Mouse (Mus musculus) macrophage (primary cell): ENCODE data around the gene 2610318N02Rik. TPM values are rescaled to one million over a fixed set of nuclear protein-coding genes. Genes with fewer than 3 reads are reported as not detected.
"Not testable (repeated sequence)": the region's sequence is repeated elsewhere in the genome, so short reads cannot be mapped to it uniquely, and the experiment has no call there.

Experiments used
- H3K27ac ChIP-seq: fragments of 350-480 bp; formaldehyde crosslinking; 2 replicates; pipeline ENCODE4 v1.9.0; 2021
- H3K36me3 ChIP-seq: fragments of 350-480 bp; formaldehyde crosslinking; 2 replicates; pipeline ENCODE4 v1.9.0; 2021; ENCODE audit errors: inconsistent target
- H3K4me3 ChIP-seq: fragments of 350-480 bp; formaldehyde crosslinking; 2 replicates; pipeline ENCODE4 v1.9.0; 2021; ENCODE audit errors: inconsistent target
- H3K79me2 ChIP-seq: fragments of 350-480 bp; formaldehyde crosslinking; 2 replicates; pipeline ENCODE4 v1.9.0; 2021; ENCODE audit errors: inconsistent target
- WGBS: methylation state at CpG from one replicate; pipeline ENCODE4 v1.1.7; 2026; ENCODE audit warnings: inconsistent platforms; ENCODE audit not compliant: missing documents; 5-methylcytosine and 5-hydroxymethylcytosine counted together
- polyA plus RNA-seq: library from polyadenylated mRNA; stranded (reverse); fragments of 250-400 nt; gene quantifications from 3 replicates; pipeline ENCODE4 v1.2.4, GENCODE M21; 2018; ENCODE audit warnings: inconsistent platforms
- total RNA-seq, 78 experiments: library from RNA; depleted of rRNA; stranded (reverse); fragments of 250-400 nt; gene quantifications; 1 replicate in 9 of 78; 2 replicates in 24 of 78; 3 replicates in 43 of 78; 4 replicates in 2 of 78; pipeline ENCODE4 v1.2.4; 2018; ENCODE audit warnings: inconsistent platforms in 56 of 78

2610318N02Rik gene
- total RNA-seq (2018; cell fraction: chromatin; rRNA removed) = 1 to 10 TPM in 20 of 26 experiments, not detected in 6; 1.4 to 8.9 (median 2.4) TPM
- 1 to 10 TPM in 11 of 26 experiments, under 1 TPM in 15; 0.22 to 1.9 (median 0.87) TPM for total RNA-seq (2018; cell fraction: cytosol; rRNA removed)
- 10 to 100 TPM in 1 of 26 experiments, 1 to 10 TPM in 15, under 1 TPM in 2, not detected in 8; 0.63 to 24.9 (median 1.8) TPM for total RNA-seq (2018; cell fraction: nucleus; rRNA removed)
- polyA plus RNA-seq = 1.1 to 4.8 TPM (median 2.5 TPM) in 3 replicates

- peak within 1 kb of the TSS; percentile 17; the same call in 1 of the 2 replicates for H3K27ac ChIP-seq
- H3K36me3 ChIP-seq = no peaks in the 10 kb centered on the region
- H3K4me3 ChIP-seq = peak within 1 kb of the TSS; percentile 55
- WGBS = 2% methylated on average over 25 of the region's 25 CpGs
- no peaks in the 10 kb centered on the region for H3K79me2 ChIP-seq
These were observed at the start of gene 2610318N02Rik for GRCm38 (mm10) chr16:17124871-17125520. TSS of gene 2610318N02Rik (minus strand) at chr16:17125167.

DNA sequence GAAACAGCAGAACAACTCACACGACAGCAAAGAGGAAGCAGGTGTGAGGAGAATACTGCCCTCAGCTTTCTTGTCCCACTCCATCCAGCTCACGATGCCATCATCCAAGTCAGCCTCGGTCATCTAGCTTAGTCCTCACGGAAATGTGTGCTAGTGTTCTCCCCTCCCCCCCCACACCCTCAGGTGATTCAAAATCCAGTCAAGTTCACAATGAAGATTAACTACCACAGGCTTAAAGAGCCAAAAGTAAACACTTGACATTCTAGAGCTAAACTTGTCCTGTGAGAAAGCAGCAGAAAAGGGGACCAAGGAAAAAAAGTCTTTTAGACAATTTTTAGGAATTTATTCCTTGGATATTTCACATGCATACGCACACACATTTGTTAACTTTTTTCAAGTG is 43.1 kb upstream of the 2610318N02Rik start:
- peaks cover 100% of the 10 kb centered on the region for H3K79me2 ChIP-seq
- no peak overlapping the region for H3K4me3 ChIP-seq
- no peak overlapping the region for H3K27ac ChIP-seq
- H3K36me3 ChIP-seq = peaks cover 51% of the 10 kb centered on the region
- 95% methylated on average over 5 of the region's 5 CpGs for WGBS

DNA sequence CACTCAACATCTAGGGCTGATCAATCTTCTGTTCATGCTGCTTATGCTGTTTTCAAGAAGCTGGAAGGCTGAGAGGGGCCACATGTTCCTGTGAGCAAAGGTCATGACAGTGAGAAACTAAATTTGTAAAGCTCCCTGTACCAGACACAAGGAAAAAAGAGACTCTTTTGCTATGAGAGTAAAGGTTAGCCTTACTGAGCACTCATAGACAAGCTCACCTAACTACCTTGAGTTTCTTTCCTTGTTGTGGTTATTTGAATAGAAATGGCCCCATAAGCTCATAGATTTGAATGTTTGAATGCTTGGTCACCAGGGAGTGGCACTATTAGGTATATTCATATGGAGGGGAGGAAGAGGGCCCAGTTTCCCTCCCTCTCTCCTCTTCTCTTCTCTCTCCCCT is 42.2 kb upstream of the 2610318N02Rik start:
- Histone ChIP-seq H3K79me2 (peaks cover 100% of the 10 kb centered on the region), H3K27ac (no peak overlapping the region), H3K36me3 (peaks cover 45% of the 10 kb centered on the region), H3K4me3 (no peak overlapping the region)

DNA sequence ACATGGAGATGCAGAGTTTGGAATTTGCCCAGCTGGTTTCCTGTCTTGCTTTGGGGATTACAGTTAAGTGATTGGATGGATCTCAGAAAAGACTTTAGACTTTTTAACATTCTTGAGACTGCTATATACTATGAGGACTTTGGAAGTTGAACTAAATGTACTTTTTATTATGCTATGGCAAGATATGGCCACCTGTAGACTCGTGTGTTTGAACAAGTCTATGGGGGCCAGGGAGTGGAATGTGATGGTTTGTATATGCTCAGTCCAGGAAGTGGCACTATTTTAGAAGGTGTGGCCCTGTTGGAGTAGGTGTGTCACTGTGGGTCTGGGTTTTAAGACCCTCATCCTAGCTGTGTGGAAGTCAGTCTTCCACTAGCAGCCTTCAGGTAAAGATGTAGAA is 40.5 kb upstream of the 2610318N02Rik start:
- peaks cover 38% of the 10 kb centered on the region for H3K36me3 ChIP-seq
- not testable (repeated sequence) for H3K27ac ChIP-seq, H3K4me3 ChIP-seq
- H3K79me2 ChIP-seq = peaks cover 100% of the 10 kb centered on the region
- WGBS = 100% methylated on average over 1 of the region's 1 CpGs

DNA sequence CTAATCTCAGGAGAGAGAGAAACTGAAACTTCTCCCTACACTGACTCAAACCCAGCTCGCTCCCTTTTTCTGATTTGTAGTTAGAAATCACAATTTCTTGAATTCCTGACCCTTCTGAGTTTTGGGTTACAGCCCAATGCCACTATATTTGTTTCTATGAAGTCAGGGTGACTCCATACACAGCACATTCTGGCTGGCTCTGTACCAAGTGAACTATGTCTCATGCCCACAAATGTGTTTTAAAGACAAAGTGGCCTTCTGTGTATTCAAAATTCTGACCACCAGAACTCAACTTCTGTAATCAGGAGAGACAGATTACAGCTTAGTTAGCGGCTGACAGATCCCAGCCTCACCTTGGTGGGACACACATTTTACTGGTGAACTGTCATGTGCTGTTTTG is 29.4 kb upstream of the 2610318N02Rik start:
- H3K79me2 ChIP-seq = peaks cover 32% of the 10 kb centered on the region
- no peak overlapping the region for H3K27ac ChIP-seq
- H3K36me3 ChIP-seq = peaks cover 59% of the 10 kb centered on the region
- no peak overlapping the region for H3K4me3 ChIP-seq
- WGBS = 96% methylated on average over 2 of the region's 2 CpGs

DNA sequence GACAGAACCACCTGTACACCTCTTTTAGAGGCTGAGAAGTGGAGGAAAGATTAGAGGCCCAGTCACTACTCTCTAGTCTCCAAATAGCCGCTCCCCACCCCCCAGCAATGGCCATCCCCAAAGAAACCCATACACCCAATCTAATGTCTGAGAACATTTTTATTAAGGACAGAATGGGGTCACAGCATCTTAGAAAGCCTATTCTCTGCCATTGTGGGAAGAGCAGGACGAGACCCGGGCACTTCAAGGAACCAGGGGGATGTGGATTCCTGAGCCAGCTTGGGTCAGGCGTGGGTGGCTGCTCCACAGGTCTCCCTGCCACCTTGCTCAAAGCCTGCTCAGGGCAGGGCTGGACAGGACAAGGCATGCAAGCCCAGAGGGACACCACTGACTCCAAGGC is 26.9 kb upstream of the 2610318N02Rik start:
- H3K79me2 ChIP-seq = peaks cover 8% of the 10 kb centered on the region; the same call in 1 of the 2 replicates
- peaks cover 35% of the 10 kb centered on the region for H3K36me3 ChIP-seq
- no peak overlapping the region for H3K4me3 ChIP-seq
- 98% methylated on average over 4 of the region's 4 CpGs for WGBS
- no peak overlapping the region for H3K27ac ChIP-seq

- Histone ChIP-seq H3K27ac (no peak overlapping the region), H3K79me2 (no peaks in the 10 kb centered on the region; the same call in 1 of the 2 replicates), H3K4me3 (no peak overlapping the region), H3K36me3 (peaks cover 28% of the 10 kb centered on the region)
- WGBS = 82% methylated on average over 7 of the region's 7 CpGs
These were observed 25.7 kb upstream of the 2610318N02Rik start for GRCm38 (mm10) chr16:17150520-17151258.

DNA sequence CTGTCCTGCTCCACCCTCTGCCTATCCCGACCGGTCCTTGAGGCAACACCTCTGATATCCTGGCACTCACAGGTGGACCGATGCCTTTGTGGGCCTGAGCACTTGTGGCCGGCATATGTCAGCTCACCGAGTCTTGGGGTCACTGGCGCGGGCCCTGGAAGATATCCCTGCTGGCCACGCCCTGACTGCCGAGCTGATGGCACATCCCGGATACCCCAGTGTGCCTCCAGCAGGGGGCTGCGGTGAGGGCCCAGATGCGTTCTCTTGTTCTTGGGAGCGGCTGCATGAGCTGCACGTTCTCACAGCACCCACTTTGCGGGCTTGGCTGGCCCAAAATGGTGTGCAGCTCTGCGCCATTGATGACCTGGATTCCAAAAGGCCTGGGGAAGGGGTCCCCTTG is 23.1 kb upstream of the 2610318N02Rik start:
- Histone ChIP-seq H3K27ac (no peak overlapping the region), H3K4me3 (no peak overlapping the region), H3K79me2 (no peaks in the 10 kb centered on the region), H3K36me3 (peaks cover 7% of the 10 kb centered on the region; the same call in 1 of the 2 replicates)
- WGBS = 67% methylated on average over 15 of the region's 16 CpGs

DNA sequence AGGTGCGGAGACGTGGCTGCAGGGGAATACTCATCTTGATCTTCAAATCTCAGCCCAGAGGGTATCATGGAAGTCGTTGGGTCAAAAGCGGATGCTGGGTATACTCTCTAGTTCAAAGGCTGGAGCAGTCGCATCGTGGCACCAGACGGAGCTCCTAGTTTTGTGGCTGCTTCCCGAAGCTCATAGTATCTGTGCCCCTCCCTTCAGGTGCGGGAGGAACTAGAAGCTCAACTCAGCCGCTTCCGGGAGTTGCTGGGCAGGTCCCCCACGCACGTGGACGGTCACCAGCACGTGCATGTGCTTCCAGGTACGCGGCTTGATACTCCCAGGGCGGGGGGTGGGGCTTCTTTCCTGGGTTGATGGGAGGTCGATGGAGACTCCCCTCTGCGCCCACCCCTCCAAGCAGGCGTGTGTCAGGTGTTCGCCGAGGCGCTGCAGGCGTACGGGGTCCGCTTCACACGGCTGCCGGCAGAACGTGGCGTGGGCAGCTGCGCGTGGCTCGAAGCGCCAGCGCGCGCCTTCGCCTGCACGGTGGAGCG is 22.5 kb upstream of the 2610318N02Rik start:
- whole genome bisulfite sequencing = 7% methylated on average over 41 of the region's 41 CpGs
- Histone ChIP-seq H3K27ac (no peak overlapping the region), H3K4me3 (peak overlapping the region; percentile 44), H3K36me3 (0 out of 2 replicates have a peak, but pooled peaks cover under 1% of the 10 kb centered on the region), H3K79me2 (no peaks in the 10 kb centered on the region)

DNA sequence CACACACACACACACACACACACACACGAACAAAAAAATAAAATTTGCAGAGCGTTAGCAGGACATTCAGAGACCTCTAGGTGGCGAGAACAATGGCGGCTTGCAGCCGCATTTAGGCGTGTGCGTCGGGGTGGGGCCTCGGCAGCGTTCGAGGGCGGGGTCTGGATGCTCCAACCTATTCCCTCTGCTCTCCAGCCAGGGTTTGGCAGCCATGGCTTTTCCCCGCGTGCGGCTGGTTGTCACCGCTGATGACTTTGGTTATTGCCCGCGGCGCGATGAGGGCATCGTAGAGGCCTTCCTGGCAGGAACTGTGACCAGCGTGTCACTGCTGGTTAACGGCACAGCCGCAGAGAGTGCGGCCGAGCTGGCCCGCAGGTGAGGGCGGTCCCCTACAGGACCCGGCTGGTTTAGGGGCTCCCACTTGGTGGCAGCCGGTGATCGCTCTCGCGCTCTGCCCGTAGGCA is 21.8 kb upstream of the 2610318N02Rik start, which contains the start of gene Ccdc116:
TSS of gene Ccdc116 (minus strand) at position 458 of the 464 bp plus-strand sequence.
- WGBS = under 1% methylated on average over 34 of the region's 34 CpGs
- peak within 1 kb of the TSS; percentile 44 for H3K4me3 ChIP-seq
- H3K36me3 ChIP-seq = no peaks in the 10 kb centered on the region
- H3K79me2 ChIP-seq = no peaks in the 10 kb centered on the region
- no peak within 1 kb of the TSS for H3K27ac ChIP-seq

DNA sequence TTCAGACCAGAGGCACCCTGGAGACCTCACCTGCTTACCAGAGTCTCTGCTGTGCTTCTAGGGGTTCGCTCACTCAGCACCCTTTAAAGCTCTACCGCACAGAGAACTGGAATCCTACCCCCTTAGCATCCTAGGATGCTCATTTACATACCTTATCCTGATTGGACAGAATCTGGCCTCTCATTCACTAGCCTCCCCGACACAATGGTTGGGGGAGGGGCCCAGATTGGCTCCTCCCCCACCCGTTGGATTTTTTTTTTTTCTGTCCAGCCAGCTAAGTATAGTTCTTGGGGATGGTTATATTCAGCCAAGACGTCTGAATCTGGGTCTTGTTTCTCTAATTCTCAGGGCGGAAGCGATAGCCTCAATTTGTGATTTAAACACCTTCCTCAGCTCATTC is 19.4 kb upstream of the 2610318N02Rik start, which contains the start of gene Ydjc:
TSS of gene Ydjc (plus strand) at position 283 of the 400 bp plus-strand sequence.
- Histone ChIP-seq H3K79me2 (no peaks in the 10 kb centered on the region), H3K27ac (no peak within 1 kb of the TSS), H3K36me3 (no peaks in the 10 kb centered on the region), H3K4me3 (no peak within 1 kb of the TSS)
- WGBS = 48% methylated on average over 7 of the region's 7 CpGs

- Histone ChIP-seq H3K79me2 (no peaks in the 10 kb centered on the region), H3K27ac (no peak overlapping the region), H3K4me3 (no peak overlapping the region), H3K36me3 (no peaks in the 10 kb centered on the region)
- 89% methylated on average over 15 of the region's 15 CpGs for WGBS
These were observed 12.4 kb upstream of the 2610318N02Rik start for GRCm38 (mm10) chr16:17137355-17137754.

- H3K27ac ChIP-seq = peak overlapping the region; percentile 69
- WGBS = 74% methylated on average over 7 of the region's 7 CpGs
- H3K79me2 ChIP-seq = peaks cover 18% of the 10 kb centered on the region
- no peaks in the 10 kb centered on the region for H3K36me3 ChIP-seq
- H3K4me3 ChIP-seq = peak overlapping the region; percentile 30
These were observed 7.9 kb upstream of the 2610318N02Rik start for GRCm38 (mm10) chr16:17132906-17133200.

GRCm38 (mm10) chr16:17132089-17132905 is 7.3 kb upstream of the 2610318N02Rik start, which contains the start of gene Sdf2l1:
TSS of gene Sdf2l1 (minus strand) at chr16:17132383.
- Histone ChIP-seq H3K4me3 (peak within 1 kb of the TSS; percentile 96), H3K27ac (peak within 1 kb of the TSS; percentile 69), H3K36me3 (no peaks in the 10 kb centered on the region), H3K79me2 (peaks cover 18% of the 10 kb centered on the region)
- under 1% methylated on average over 43 of the region's 47 CpGs for WGBS
